Mouse (Mus musculus) heart, embryonic 13.5 days (tissue): ENCODE data around the gene Ccl6. TPM values are rescaled to one million over a fixed set of nuclear protein-coding genes. Genes with fewer than 3 reads are reported as not detected.
A peak's percentile ranks its signal among the peaks of the same experiment; 100 is the strongest.

Experiments
- ATAC-seq: fragments of 200-750 bp; cut with Nextera tagmentation; 2 replicates; pipeline ENCODE4 v1.8.0; 2017; ENCODE audit warnings: moderate TSS enrichment; ENCODE audit not compliant: insufficient number of reproducible peaks, low FRiP score, low TSS enrichment; ENCODE audit errors: extremely low read depth
- H3K27ac ChIP-seq: fragments of 300-500 bp; sonication (generic); replicated peaks from 2 replicates; pipeline ENCODE4 v1.5.1; 2015; ENCODE audit warnings: moderate library complexity, mild to moderate bottlenecking, inconsistent platforms
- H3K27me3 ChIP-seq: fragments of 300-500 bp; sonication (generic); replicated peaks from 2 replicates; pipeline ENCODE4 v1.6.1; 2015; ENCODE audit warnings: mild to moderate bottlenecking, inconsistent platforms
- H3K36me3 ChIP-seq: fragments of 300-500 bp; sonication (generic); 2 replicates; pipeline ENCODE4 v1.6.1; 2015; ENCODE audit warnings: mild to moderate bottlenecking, inconsistent platforms
- H3K4me1 ChIP-seq: fragments of 300-500 bp; sonication (generic); 2 replicates; pipeline ENCODE4 v1.6.1; 2015; ENCODE audit warnings: inconsistent platforms
- H3K4me2 ChIP-seq: fragments of 300-500 bp; sonication (generic); 2 replicates; pipeline ENCODE4 v1.6.1; 2015; ENCODE audit warnings: inconsistent platforms, mild to moderate bottlenecking, moderate library complexity
- H3K4me3 ChIP-seq: fragments of 300-500 bp; sonication (generic); 2 replicates; pipeline ENCODE4 v1.5.1; 2015; ENCODE audit warnings: moderate library complexity, mild to moderate bottlenecking, inconsistent platforms
- H3K9ac ChIP-seq: fragments of 300-500 bp; sonication (generic); 2 replicates; pipeline ENCODE4 v1.6.1; 2015; ENCODE audit warnings: inconsistent platforms, mild to moderate bottlenecking, moderate library complexity
- H3K9me3 ChIP-seq: fragments of 300-500 bp; sonication (generic); 2 replicates; pipeline ENCODE4 v1.6.1; 2016; ENCODE audit warnings: inconsistent platforms
- WGBS: fragments of 180-500 bp; shearing (Covaris S2); methylation state at CpG from one replicate; pipeline ENCODE4 v1.1.7; 2015; ENCODE audit warnings: mixed read lengths; 5-methylcytosine and 5-hydroxymethylcytosine counted together
- polyA plus RNA-seq: library from polyadenylated mRNA; unstranded; fragments of >200 nt; fragmentation: Nextera tagmentation; extraction: Ambion mirVana; gene quantifications from 2 replicates; pipeline ENCODE4 v1.2.1, GENCODE M21; 2015

Gene Ccl6
- 2.7 and 3.8 TPM in 2 replicates for polyA plus RNA-seq

DNA sequence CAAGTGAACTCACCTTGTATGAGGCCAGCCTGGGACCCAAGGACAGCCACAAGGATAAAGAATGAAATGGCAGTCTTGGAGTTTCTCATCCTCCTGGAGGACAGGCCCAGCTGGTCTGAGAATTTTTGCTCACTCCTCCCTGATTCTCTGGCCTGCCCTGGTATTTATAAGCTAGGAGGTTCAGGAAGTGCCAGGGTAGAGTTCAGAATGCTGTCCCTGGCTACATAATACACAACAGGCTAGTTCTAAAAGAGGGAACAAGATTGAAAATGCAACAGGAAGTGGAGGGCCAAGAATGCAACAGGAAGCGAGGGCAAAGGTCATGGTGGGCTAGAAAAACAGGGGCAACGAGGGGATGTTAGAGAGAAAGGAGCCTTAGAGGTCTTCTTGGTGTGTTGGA lies at the start of gene Ccl6:
Gene Ccl6, minus strand, starts transcription at position 235 of the 400 bp plus-strand sequence.
- no peaks in the 10 kb centered on the region for H3K27me3 ChIP-seq
- ATAC-seq, result no peak
- no peak within 1 kb of the TSS for H3K9ac ChIP-seq
- no peaks in the 10 kb centered on the region for H3K4me1 ChIP-seq
- no peaks in the 10 kb centered on the region for H3K9me3 ChIP-seq
- H3K36me3 ChIP-seq, result no peaks in the 10 kb centered on the region
- no peak within 1 kb of the TSS for H3K4me3 ChIP-seq
- H3K27ac ChIP-seq, result no peak within 1 kb of the TSS
- WGBS, result 50% methylated on average over 2 of the region's 2 CpGs
- no peak within 1 kb of the TSS for H3K4me2 ChIP-seq

DNA sequence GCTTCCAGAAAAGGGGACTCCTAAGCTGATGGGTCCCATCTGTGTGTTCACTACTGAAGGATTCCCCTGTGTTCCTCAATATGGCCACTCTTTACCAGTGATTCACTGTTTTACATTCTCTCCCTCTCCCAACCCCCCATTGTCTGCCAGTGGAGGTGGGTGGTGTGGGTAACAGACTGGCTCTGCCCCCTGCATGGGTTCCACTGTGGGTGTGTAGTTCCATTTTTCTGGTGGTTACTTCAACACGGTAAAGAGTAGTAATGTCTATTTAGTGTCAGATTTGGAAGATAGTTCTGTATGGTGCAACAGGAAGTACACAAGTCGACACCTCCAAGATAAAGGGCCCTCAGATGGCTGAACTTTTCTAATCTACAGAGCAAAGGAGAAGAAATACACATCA lies 48.3 kb upstream of the Ccl6 start:
- 44% methylated on average over 2 of the region's 2 CpGs for WGBS
- 0 out of 2 replicates have a peak, but pooled peaks cover 4% of the 10 kb centered on the region for H3K9me3 ChIP-seq

GRCm38 (mm10) chr11:83640141-83640540 lies 47.3 kb upstream of the Ccl6 start:
- Histone ChIP-seq H3K4me2 (no peak overlapping the region), H3K4me3 (no peak overlapping the region), H3K9ac (no peak overlapping the region), H3K27ac (no peak overlapping the region), H3K36me3 (no peaks in the 10 kb centered on the region), H3K4me1 (peaks cover 12% of the 10 kb centered on the region), H3K9me3 (0 out of 2 replicates have a peak, but pooled peaks cover 1% of the 10 kb centered on the region), H3K27me3 (no peaks in the 10 kb centered on the region)
- ATAC-seq, result no peak
- WGBS, result 65% methylated on average over 5 of the region's 5 CpGs

More for the DNA sequence above, 48.3 kb upstream of the Ccl6 start:
- Histone ChIP-seq H3K9ac (no peak overlapping the region), H3K27me3 (no peaks in the 10 kb centered on the region), H3K4me2 (no peak overlapping the region), H3K4me3 (no peak overlapping the region), H3K36me3 (no peaks in the 10 kb centered on the region), H3K27ac (no peak overlapping the region), H3K4me1 (peaks cover 12% of the 10 kb centered on the region)
- ATAC-seq, result no peak

DNA sequence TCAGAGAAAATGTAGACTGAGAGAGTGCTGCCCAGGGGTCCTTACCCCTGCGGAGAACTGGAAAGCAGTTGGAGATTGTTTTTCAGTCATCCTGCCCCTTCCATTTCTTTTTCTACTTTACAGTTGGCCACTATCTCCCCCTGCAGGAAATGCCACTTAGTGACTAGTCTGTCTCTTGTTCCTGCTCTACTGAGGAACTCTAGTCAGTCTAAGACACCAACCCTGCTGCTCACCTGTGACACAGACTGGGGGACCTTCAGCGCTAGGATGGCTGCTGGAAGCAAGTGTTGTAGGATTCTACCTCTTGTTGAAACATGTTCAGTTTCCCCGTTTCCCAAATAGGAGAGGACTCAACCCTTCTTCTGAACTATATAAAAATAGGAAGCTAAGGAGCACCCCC lies 46.6 kb upstream of the Ccl6 start:
- 59% methylated on average over 3 of the region's 3 CpGs for WGBS
- Histone ChIP-seq H3K27me3 (no peaks in the 10 kb centered on the region), H3K4me3 (no peak overlapping the region), H3K36me3 (no peaks in the 10 kb centered on the region), H3K4me1 (peaks cover 12% of the 10 kb centered on the region), H3K9me3 (no peaks in the 10 kb centered on the region), H3K27ac (no peak overlapping the region), H3K9ac (no peak overlapping the region), H3K4me2 (no peak overlapping the region)
- no peak for ATAC-seq

DNA sequence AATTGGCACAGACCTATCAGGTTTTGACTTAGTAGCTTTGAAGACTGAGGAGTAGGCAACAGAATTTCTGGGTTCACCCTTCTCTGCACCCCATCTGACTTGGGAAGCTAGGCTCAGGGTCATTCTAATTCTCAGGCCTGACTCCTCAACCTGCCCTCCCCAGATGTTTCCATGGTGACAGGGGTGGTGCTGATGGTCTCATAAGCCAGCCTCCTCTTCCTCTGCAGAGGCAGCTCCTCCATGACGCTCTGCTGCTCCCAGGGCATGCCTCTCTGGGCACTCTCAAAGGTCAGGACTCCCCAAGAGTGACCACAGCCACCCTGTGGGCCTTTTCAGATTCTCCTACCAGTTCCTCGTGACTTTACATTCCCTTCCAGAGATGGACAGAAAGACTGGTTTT lies 46.0 kb upstream of the Ccl6 start:
- Histone ChIP-seq H3K27ac (no peak overlapping the region), H3K27me3 (no peaks in the 10 kb centered on the region)
- 61% methylated on average over 2 of the region's 2 CpGs for WGBS

DNA sequence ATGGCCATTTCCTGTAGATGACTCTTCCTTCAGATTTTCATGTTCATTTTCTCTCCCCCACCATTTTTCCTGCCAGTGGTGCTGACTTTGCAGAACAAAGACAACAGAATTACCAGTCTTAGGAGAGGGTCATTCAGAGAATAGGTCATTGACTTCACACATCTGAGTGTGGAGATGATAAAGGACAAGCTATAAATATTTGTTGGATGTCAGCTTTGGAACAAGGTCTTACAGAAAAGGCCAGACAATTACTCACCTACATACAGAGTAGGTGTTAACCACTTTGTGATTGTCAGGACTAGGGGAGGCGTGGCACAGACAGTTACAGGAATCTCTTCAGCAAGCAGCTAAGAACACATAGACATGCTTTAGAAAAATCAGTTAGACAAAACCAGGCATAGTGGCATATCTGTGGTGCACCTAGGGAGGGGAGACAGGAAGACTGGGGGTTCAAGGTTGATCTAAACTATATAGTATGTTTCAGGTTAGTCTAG lies 43.9 kb upstream of the Ccl6 start:
- no peaks in the 10 kb centered on the region for H3K27me3 ChIP-seq
- no peaks in the 10 kb centered on the region for H3K9me3 ChIP-seq
- H3K36me3 ChIP-seq, result no peaks in the 10 kb centered on the region
- ATAC-seq, result no peak; the same call in 1 of the 2 replicates
- H3K4me1 ChIP-seq, result peaks cover 26% of the 10 kb centered on the region
- peak overlapping the region; percentile 39 for H3K27ac ChIP-seq
- WGBS, result 48% methylated on average over 1 of the region's 1 CpGs
- no peak overlapping the region for H3K4me3 ChIP-seq
- no peak overlapping the region for H3K9ac ChIP-seq
- no peak overlapping the region for H3K4me2 ChIP-seq

More for the DNA sequence above, 46.0 kb upstream of the Ccl6 start:
- Histone ChIP-seq H3K4me1 (peaks cover 16% of the 10 kb centered on the region), H3K36me3 (no peaks in the 10 kb centered on the region), H3K9me3 (no peaks in the 10 kb centered on the region), H3K4me2 (no peak overlapping the region), H3K4me3 (no peak overlapping the region), H3K9ac (no peak overlapping the region)
- ATAC-seq, result no peak

- ATAC-seq, result no peak
- WGBS, result 79% methylated on average over 2 of the region's 2 CpGs
- Histone ChIP-seq H3K9me3 (no peaks in the 10 kb centered on the region), H3K9ac (no peak overlapping the region), H3K4me3 (no peak overlapping the region), H3K27ac (no peak overlapping the region), H3K27me3 (no peaks in the 10 kb centered on the region), H3K36me3 (no peaks in the 10 kb centered on the region), H3K4me1 (peaks cover 36% of the 10 kb centered on the region), H3K4me2 (no peak overlapping the region)
These were observed 42.0 kb upstream of the Ccl6 start for GRCm38 (mm10) chr11:83634898-83635297.

- Histone ChIP-seq H3K4me2 (no peak overlapping the region), H3K9me3 (no peaks in the 10 kb centered on the region), H3K9ac (no peak overlapping the region), H3K27ac (no peak overlapping the region), H3K36me3 (no peaks in the 10 kb centered on the region), H3K4me1 (peaks cover 36% of the 10 kb centered on the region), H3K27me3 (no peaks in the 10 kb centered on the region), H3K4me3 (no peak overlapping the region)
- no peak for ATAC-seq
- WGBS, result 64% methylated on average over 4 of the region's 4 CpGs
These were observed 41.5 kb upstream of the Ccl6 start for GRCm38 (mm10) chr11:83634425-83634824.

GRCm38 (mm10) chr11:83632744-83633143 lies 39.9 kb upstream of the Ccl6 start:
- peaks cover 35% of the 10 kb centered on the region for H3K4me1 ChIP-seq
- no peak overlapping the region for H3K4me2 ChIP-seq
- no peak for ATAC-seq
- H3K27me3 ChIP-seq, result no peaks in the 10 kb centered on the region
- H3K4me3 ChIP-seq, result no peak overlapping the region
- no peak overlapping the region for H3K27ac ChIP-seq
- no peaks in the 10 kb centered on the region for H3K9me3 ChIP-seq
- WGBS, result 49% methylated on average over 4 of the region's 4 CpGs
- no peak overlapping the region for H3K9ac ChIP-seq
- no peaks in the 10 kb centered on the region for H3K36me3 ChIP-seq

GRCm38 (mm10) chr11:83631065-83631464 lies 38.2 kb upstream of the Ccl6 start:
- Histone ChIP-seq H3K36me3 (no peaks in the 10 kb centered on the region), H3K27ac (no peak overlapping the region), H3K4me2 (no peak overlapping the region), H3K9me3 (no peaks in the 10 kb centered on the region), H3K9ac (no peak overlapping the region), H3K4me3 (no peak overlapping the region), H3K4me1 (peaks cover 23% of the 10 kb centered on the region), H3K27me3 (no peaks in the 10 kb centered on the region)
- no peak for ATAC-seq
- 62% methylated on average over 2 of the region's 2 CpGs for WGBS

- no peak overlapping the region for H3K4me3 ChIP-seq
- H3K36me3 ChIP-seq, result no peaks in the 10 kb centered on the region
- no peaks in the 10 kb centered on the region for H3K27me3 ChIP-seq
- no peaks in the 10 kb centered on the region for H3K9me3 ChIP-seq
- peaks cover 23% of the 10 kb centered on the region for H3K4me1 ChIP-seq
- H3K9ac ChIP-seq, result no peak overlapping the region
- H3K4me2 ChIP-seq, result no peak overlapping the region
- ATAC-seq, result no peak
- no peak overlapping the region for H3K27ac ChIP-seq
- WGBS, result 92% methylated on average over 1 of the region's 1 CpGs
These were observed 37.7 kb upstream of the Ccl6 start for GRCm38 (mm10) chr11:83630630-83631029.

GRCm38 (mm10) chr11:83628808-83629207 lies 35.9 kb upstream of the Ccl6 start:
- no peak overlapping the region for H3K9ac ChIP-seq
- ATAC-seq, result no peak
- H3K9me3 ChIP-seq, result no peaks in the 10 kb centered on the region
- no peak overlapping the region for H3K27ac ChIP-seq
- no peaks in the 10 kb centered on the region for H3K36me3 ChIP-seq
- H3K4me3 ChIP-seq, result no peak overlapping the region
- H3K4me2 ChIP-seq, result no peak overlapping the region
- no peaks in the 10 kb centered on the region for H3K27me3 ChIP-seq
- H3K4me1 ChIP-seq, result peaks cover 18% of the 10 kb centered on the region
- WGBS, result 74% methylated on average over 9 of the region's 9 CpGs
